Mouse (Mus musculus) MEL (cell line): ENCODE data around the gene Zfp3. TPM values are rescaled to one million over a fixed set of nuclear protein-coding genes. Genes with fewer than 3 reads are reported as not detected.

Experiments used
- DNase-seq: peaks from one replicate; pipeline ENCODE4 v3.0.0; 2011; ENCODE audit warnings: low read depth, low spot score
- H3K27ac ChIP-seq: 2 replicates; pipeline ENCODE4 v1.5.1; 2012; ENCODE audit warnings: low read depth, mild to moderate bottlenecking, control low read depth, low read length, moderate library complexity; ENCODE audit not compliant: control insufficient read depth
- H3K27me3 ChIP-seq, 2 experiments: fragments of 150-350 bp in 1 of 2; sonication (generic) in 1 of 2; 2 replicates each; pipeline ENCODE4 v1.6.1; 2012; ENCODE audit warnings: low read length in 2 of 2, mild to moderate bottlenecking in 2 of 2, improper control_type of control experiment in 1 of 2, moderate library complexity in 1 of 2; ENCODE audit not compliant: insufficient read depth in 2 of 2, control insufficient read depth in 1 of 2
- H3K36me3 ChIP-seq, 2 experiments: 2 replicates each; pipeline ENCODE4 v1.6.1; 2012 to 2014; ENCODE audit warnings: low read length in 2 of 2, improper control_type of control experiment in 1 of 2, inconsistent platforms in 1 of 2, mild to moderate bottlenecking in 1 of 2; ENCODE audit not compliant: insufficient read depth in 2 of 2, control insufficient read depth in 1 of 2
- H3K4me1 ChIP-seq, 2 experiments: fragments of 150-350 bp in 1 of 2; sonication (generic) in 1 of 2; 2 replicates each; pipeline ENCODE4 v1.6.1; 2012; ENCODE audit warnings: low read length in 2 of 2, improper control_type of control experiment in 1 of 2, mild to moderate bottlenecking in 1 of 2; ENCODE audit not compliant: insufficient read depth in 2 of 2, control insufficient read depth in 1 of 2
- H3K4me3 ChIP-seq, 2 experiments: fragments of 150-350 bp in 1 of 2; sonication (generic) in 1 of 2; 2 replicates each; pipeline ENCODE4 v1.5.1; 2012; ENCODE audit warnings: low read depth in 2 of 2, low read length in 2 of 2, mild to moderate bottlenecking in 2 of 2, moderate library complexity in 2 of 2, control low read depth in 1 of 2, improper control_type of control experiment in 1 of 2; ENCODE audit not compliant: control insufficient read depth in 1 of 2, insufficient read depth in 1 of 2
- H3K79me2 ChIP-seq: 2 replicates; pipeline ENCODE4 v1.6.1; 2012; ENCODE audit warnings: mild to moderate bottlenecking, low read length, moderate library complexity; ENCODE audit not compliant: control insufficient read depth, poor library complexity, insufficient read depth
- H3K9ac ChIP-seq: 2 replicates; pipeline ENCODE4 v1.6.1; 2012; ENCODE audit warnings: low read depth, mild to moderate bottlenecking, control low read depth, low read length, moderate library complexity; ENCODE audit not compliant: control insufficient read depth, poor library complexity, severe bottlenecking
- H3K9me3 ChIP-seq: fragments of 150-350 bp; sonication (generic); replicated peaks from 2 replicates; pipeline ENCODE4 v1.6.1; 2012; ENCODE audit warnings: mild to moderate bottlenecking, low read length, improper control_type of control experiment, moderate library complexity; ENCODE audit not compliant: insufficient read depth
- BHLHE40 ChIP-seq: IDR thresholded peaks from 2 replicates; pipeline ENCODE4 v1.6.1; 2012; ENCODE audit warnings: low read depth, mild to moderate bottlenecking, inconsistent platforms, low read length, improper control_type of control experiment, borderline replicate concordance
- CHD2 ChIP-seq: IDR thresholded peaks from 2 replicates; pipeline ENCODE4 v1.6.1; 2011; ENCODE audit warnings: low read length, improper control_type of control experiment
- CTCF ChIP-seq, 3 experiments: IDR thresholded peaks in 2 of 3; conservative IDR thresholded peaks in 1 of 3; 2 replicates each; pipeline ENCODE4 v1.5.1; 2011 to 2012; ENCODE audit warnings: low read length in 3 of 3, low read depth in 2 of 3, mild to moderate bottlenecking in 2 of 3, improper control_type of control experiment in 1 of 3, inconsistent platforms in 1 of 3, mixed read lengths in 1 of 3, moderate library complexity in 1 of 3; ENCODE audit not compliant: control insufficient read depth in 1 of 3, insufficient read depth in 1 of 3, poor library complexity in 1 of 3, severe bottlenecking in 1 of 3
- E2F4 ChIP-seq: IDR thresholded peaks from 2 replicates; pipeline ENCODE4 v1.6.1; 2011; ENCODE audit warnings: low read depth, low read length, improper control_type of control experiment, borderline replicate concordance
- ELF1 ChIP-seq: IDR thresholded peaks from 2 replicates; pipeline ENCODE4 v1.6.1; 2014; ENCODE audit warnings: low read depth, mild to moderate bottlenecking, inconsistent platforms, low read length, improper control_type of control experiment, moderate library complexity
- GABPA ChIP-seq: IDR thresholded peaks from 2 replicates; pipeline ENCODE4 v1.6.1; 2012; ENCODE audit warnings: low read depth, mild to moderate bottlenecking, inconsistent platforms, low read length, improper control_type of control experiment, moderate library complexity
- JUND ChIP-seq: IDR thresholded peaks from 2 replicates; pipeline ENCODE4 v1.6.1; 2011; ENCODE audit warnings: low read depth, mild to moderate bottlenecking, improper control_type of control experiment, low read length
- KAT2A ChIP-seq: conservative IDR thresholded peaks from 2 replicates; pipeline ENCODE4 v1.6.1; 2012; ENCODE audit warnings: low read depth, low read length, improper control_type of control experiment, inconsistent platforms
- MAX ChIP-seq: IDR thresholded peaks from 2 replicates; pipeline ENCODE4 v1.6.1; 2011; ENCODE audit warnings: low read length, improper control_type of control experiment
- MEF2A ChIP-seq: IDR thresholded peaks from 2 replicates; pipeline ENCODE4 v1.6.1; 2014; ENCODE audit warnings: low read depth, mild to moderate bottlenecking, inconsistent platforms, low read length, improper control_type of control experiment; ENCODE audit not compliant: poor library complexity, insufficient replicate concordance, severe bottlenecking; ENCODE audit errors: extremely low read depth
- MYC ChIP-seq: IDR thresholded peaks from 2 replicates; pipeline ENCODE4 v1.6.1; 2011; ENCODE audit warnings: low read depth, mild to moderate bottlenecking, low read length, improper control_type of control experiment, moderate library complexity
- NELFE ChIP-seq: IDR thresholded peaks from 2 replicates; pipeline ENCODE4 v1.6.1; 2011; ENCODE audit warnings: low read depth, low read length, improper control_type of control experiment
- POLR2A ChIP-seq, 2 experiments: IDR thresholded peaks; 2 replicates each; pipeline ENCODE4 v1.6.1; 2011 to 2012; ENCODE audit warnings: low read length in 2 of 2, mild to moderate bottlenecking in 2 of 2, control low read depth in 1 of 2, improper control_type of control experiment in 1 of 2, low read depth in 1 of 2, moderate library complexity in 1 of 2; ENCODE audit not compliant: control insufficient read depth in 1 of 2, insufficient read depth in 1 of 2, poor library complexity in 1 of 2
- RAD21 ChIP-seq: IDR thresholded peaks from 2 replicates; pipeline ENCODE4 v1.6.1; 2011; ENCODE audit warnings: mild to moderate bottlenecking, low read depth, low read length, improper control_type of control experiment
- SIN3A ChIP-seq: IDR thresholded peaks from 2 replicates; pipeline ENCODE4 v1.6.1; 2012; ENCODE audit warnings: low read length, improper control_type of control experiment, inconsistent platforms
- TAL1 ChIP-seq: IDR thresholded peaks from 2 replicates; pipeline ENCODE4 v1.6.1; 2012; ENCODE audit warnings: mild to moderate bottlenecking, inconsistent platforms, low read length, moderate library complexity, mixed read lengths
- TBP ChIP-seq: IDR thresholded peaks from 2 replicates; pipeline ENCODE4 v1.8.0; 2011; ENCODE audit warnings: low read depth, low read length, improper control_type of control experiment
- TCF12 ChIP-seq: IDR thresholded peaks from 2 replicates; pipeline ENCODE4 v1.6.1; 2014; ENCODE audit warnings: low read depth, mild to moderate bottlenecking, inconsistent platforms, low read length, improper control_type of control experiment, moderate library complexity
- USF1 ChIP-seq: IDR thresholded peaks from 2 replicates; pipeline ENCODE4 v1.6.1; 2014; ENCODE audit warnings: low read depth, mild to moderate bottlenecking, inconsistent platforms, low read length, improper control_type of control experiment, moderate library complexity
- USF2 ChIP-seq, 2 experiments: IDR thresholded peaks; 2 replicates each; pipeline ENCODE4 v1.6.1; 2011 to 2012; ENCODE audit warnings: improper control_type of control experiment in 2 of 2, low read length in 2 of 2, borderline replicate concordance in 1 of 2, inconsistent platforms in 1 of 2, low read depth in 1 of 2, mild to moderate bottlenecking in 1 of 2; ENCODE audit not compliant: insufficient read depth in 1 of 2
- ZC3H11A ChIP-seq: IDR thresholded peaks from 2 replicates; pipeline ENCODE4 v1.6.1; 2012; ENCODE audit warnings: low read depth, mild to moderate bottlenecking, inconsistent platforms, low read length, improper control_type of control experiment
- ZKSCAN1 ChIP-seq: IDR thresholded peaks from 2 replicates; pipeline ENCODE4 v1.6.1; 2012; ENCODE audit warnings: low read depth, mild to moderate bottlenecking, inconsistent platforms, low read length, improper control_type of control experiment, moderate library complexity
- polyA plus RNA-seq, 2 experiments: library from polyadenylated mRNA; stranded (reverse) in 1 of 2; unstranded in 1 of 2; fragments of >175 nt in 1 of 2; fragments of >200 nt in 1 of 2; gene quantifications; 2 replicates each; pipeline versions ENCODE4 v1.2.1 to v1.2.4; 2012; ENCODE audit warnings: low replicate concordance in 2 of 2, low read depth in 1 of 2; ENCODE audit not compliant: insufficient read length in 2 of 2, insufficient read depth in 1 of 2, missing spikeins in 1 of 2
- total RNA-seq: library from RNA; depleted of rRNA; stranded (reverse); fragments of 300-350 nt; gene quantifications from 2 replicates; pipeline ENCODE4 v1.2.3, GENCODE M21; 2012

The Zfp3 gene
- total and polyA plus RNA-seq, 3 experiments: 1.5 to 1.9 TPM; not detected in 1

- TF ChIP-seq MAX: no peak
- TF ChIP-seq ELF1: no peak
- TF ChIP-seq SIN3A: no peak
- no peak for TF ChIP-seq CHD2
- TF ChIP-seq GABPA: no peak
- TF ChIP-seq RAD21: no peak
- no peak for TF ChIP-seq MYC
- TF ChIP-seq KAT2A: no peak
- TF ChIP-seq TBP: no peak
- no peak for TF ChIP-seq ZC3H11A
- TF ChIP-seq TCF12: no peak
- TF ChIP-seq E2F4: no peak
- H3K36me3 ChIP-seq: peaks cover 0 to 6% of the 10 kb centered on the region in 2 experiments; a peak in 1 of 4 replicates
- DNase-seq: no peak
- H3K27ac ChIP-seq: no peak overlapping the region
- H3K4me3 ChIP-seq: no peak overlapping the region
- H3K9me3 ChIP-seq: no peaks in the 10 kb centered on the region
- no peak overlapping the region for H3K9ac ChIP-seq
- peaks cover 0 to 5% of the 10 kb centered on the region in 2 experiments; a peak in 2 of 4 replicates for H3K4me1 ChIP-seq
- peaks cover 0 to 1% of the 10 kb centered on the region in 2 experiments; a peak in 2 of 4 replicates for H3K27me3 ChIP-seq
- H3K79me2 ChIP-seq: no peaks in the 10 kb centered on the region
Observed at GRCm38 (mm10) chr11:70754476-70754875, 9.5 kb upstream of the Zfp3 start.

- peaks cover 0 to 1% of the 10 kb centered on the region in 2 experiments; a peak in 2 of 4 replicates for H3K27me3 ChIP-seq
- H3K4me3 ChIP-seq: no peak overlapping the region
- H3K4me1 ChIP-seq: peaks cover 0 to 5% of the 10 kb centered on the region in 2 experiments; a peak in 2 of 4 replicates
- H3K79me2 ChIP-seq: no peaks in the 10 kb centered on the region
- peaks cover 0 to 6% of the 10 kb centered on the region in 2 experiments; a peak in 1 of 4 replicates for H3K36me3 ChIP-seq
- TF ChIP-seq TCF12 (no peak), BHLHE40 (no peak), CHD2 (no peak), E2F4 (no peak), ZKSCAN1 (no peak), TAL1 (no peak), POLR2A (IDR thresholded peaks at IDR 0.05; ENCODE audit: control insufficient read depth in 1 of 2, insufficient read depth in 1 of 2, low read depth in 1 of 2, low read length in 2 of 2, poor library complexity in 1 of 2) (no peak), TBP (no peak), ZC3H11A (no peak), USF2 (IDR thresholded peaks at IDR 0.05; ENCODE audit: borderline replicate concordance in 1 of 2, insufficient read depth in 1 of 2, low read depth in 1 of 2, low read length in 2 of 2) (no peak), USF1 (no peak), MEF2A (no peak), NELFE (no peak), CTCF (IDR thresholded peaks at IDR 0.05 in 2 of 3, conservative IDR thresholded peaks at IDR 0.05 in 1 of 3; ENCODE audit: control insufficient read depth in 1 of 3, insufficient read depth in 1 of 3, low read depth in 2 of 3, low read length in 3 of 3, poor library complexity in 1 of 3, severe bottlenecking in 1 of 3) (no peak), JUND (no peak), GABPA (no peak)
- TF ChIP-seq, all 39 proteins: peak for 0
- H3K9me3 ChIP-seq: no peaks in the 10 kb centered on the region
- DNase-seq: no peak
- no peak overlapping the region for H3K27ac ChIP-seq
- H3K9ac ChIP-seq: no peak overlapping the region
Observed at GRCm38 (mm10) chr11:70754958-70755357, 9.1 kb upstream of the Zfp3 start.
